Mouse (Mus musculus) embryonic facial prominence, embryonic 13.5 days (tissue): ENCODE results near the gene Gm40193. TPM values are rescaled to one million over a fixed set of nuclear protein-coding genes. Genes with fewer than 3 reads are reported as not detected.
A peak's percentile ranks its signal among the peaks of the same experiment; 100 is the strongest.
"Not testable (repeated sequence)": the region's sequence is repeated elsewhere in the genome, so short reads cannot be mapped to it uniquely, and the experiment has no call there.

Experiments used
- ATAC-seq: fragments of 200-750 bp; cut with Nextera tagmentation; 2 replicates; pipeline ENCODE4 v1.8.0; 2017; ENCODE audit warnings: low read depth; ENCODE audit not compliant: insufficient number of reproducible peaks, insufficient read depth, low FRiP score, low TSS enrichment
- H3K27ac ChIP-seq: fragments of 300-500 bp; sonication (generic); 2 replicates; pipeline ENCODE4 v1.5.1; 2015; ENCODE audit warnings: moderate library complexity, mild to moderate bottlenecking, inconsistent platforms
- H3K27me3 ChIP-seq: fragments of 300-500 bp; sonication (generic); 2 replicates; pipeline ENCODE4 v1.6.1; 2015; ENCODE audit warnings: mild to moderate bottlenecking, inconsistent platforms
- H3K36me3 ChIP-seq: fragments of 300-500 bp; sonication (generic); 2 replicates; pipeline ENCODE4 v1.6.1; 2015; ENCODE audit warnings: mild to moderate bottlenecking, inconsistent platforms
- H3K4me1 ChIP-seq: fragments of 300-500 bp; sonication (generic); 2 replicates; pipeline ENCODE4 v1.6.1; 2015; ENCODE audit warnings: inconsistent platforms
- H3K4me2 ChIP-seq: fragments of 300-500 bp; sonication (generic); 2 replicates; pipeline ENCODE4 v1.6.1; 2015; ENCODE audit warnings: moderate library complexity, mild to moderate bottlenecking, inconsistent platforms
- H3K4me3 ChIP-seq: fragments of 300-500 bp; sonication (generic); 2 replicates; pipeline ENCODE4 v1.5.1; 2015; ENCODE audit warnings: mild to moderate bottlenecking, inconsistent platforms
- H3K9ac ChIP-seq: fragments of 300-500 bp; sonication (generic); 2 replicates; pipeline ENCODE4 v1.6.1; 2015; ENCODE audit warnings: mild to moderate bottlenecking, inconsistent platforms
- H3K9me3 ChIP-seq: fragments of 300-500 bp; sonication (generic); 2 replicates; pipeline ENCODE4 v1.6.1; 2016; ENCODE audit warnings: inconsistent platforms
- WGBS: fragments of 180-500 bp; shearing (Covaris S2); methylation state at CpG from one replicate; pipeline ENCODE4 v1.1.7; 2015; ENCODE audit warnings: mixed read lengths; 5-methylcytosine and 5-hydroxymethylcytosine counted together
- polyA plus RNA-seq: library from polyadenylated mRNA; unstranded; fragments of >200 nt; fragmentation: Nextera tagmentation; extraction: Ambion mirVana; gene quantifications from 2 replicates; pipeline ENCODE4 v1.2.1, GENCODE M21; 2015

The Gm40193 gene
- polyA plus RNA-seq, 1 experiment from 2014 or later: not detected

GRCm38 (mm10) chr11:70539877-70540587 is 7.3 kb upstream of the Gm40193 start, which contains the start of gene Pld2:
Gene Pld2 (plus strand): TSS chr11:70540064.
- H3K27ac ChIP-seq: no peak within 1 kb of the TSS

GRCm38 (mm10) chr11:70539423-70539822 is 6.7 kb upstream of the Gm40193 start:
- Histone ChIP-seq H3K27me3 (peaks cover 41% of the 10 kb centered on the region), H3K9ac (peak overlapping the region; percentile 78), H3K4me1 (peaks cover 12% of the 10 kb centered on the region; the same call in 1 of the 2 replicates), H3K4me3 (peak overlapping the region; percentile 67), H3K27ac (no peak overlapping the region), H3K36me3 (no peaks in the 10 kb centered on the region), H3K4me2 (peak overlapping the region; percentile 92), H3K9me3 (no peaks in the 10 kb centered on the region)
- no peak for ATAC-seq
- 17% methylated on average over 9 of the region's 9 CpGs for WGBS

More at GRCm38 (mm10) chr11:70539877-70540587, 7.3 kb upstream of the Gm40193 start, which contains the start of gene Pld2:
- under 1% methylated on average over 61 of the region's 65 CpGs for WGBS
- Histone ChIP-seq H3K27me3 (peaks cover 41% of the 10 kb centered on the region), H3K4me1 (peaks cover 12% of the 10 kb centered on the region; the same call in 1 of the 2 replicates), H3K4me2 (peak within 1 kb of the TSS; percentile 92), H3K36me3 (no peaks in the 10 kb centered on the region), H3K9ac (peak within 1 kb of the TSS; percentile 78), H3K4me3 (peak within 1 kb of the TSS; percentile 67), H3K9me3 (no peaks in the 10 kb centered on the region)
- ATAC-seq: peak; percentile 85

- not testable (repeated sequence) for ATAC-seq, H3K27me3 ChIP-seq, H3K9me3 ChIP-seq, H3K9ac ChIP-seq, H3K27ac ChIP-seq, H3K4me2 ChIP-seq, H3K4me3 ChIP-seq, H3K4me1 ChIP-seq
- 80% methylated on average over 2 of the region's 2 CpGs for WGBS
- peaks cover 32% of the 10 kb centered on the region for H3K36me3 ChIP-seq
Measured at GRCm38 (mm10) chr11:70531065-70531464, 1.7 kb downstream of the Gm40193 start.

GRCm38 (mm10) chr11:70528610-70529009 is 4.1 kb downstream of the Gm40193 start:
- Histone ChIP-seq H3K4me2 (no peak overlapping the region), H3K9me3 (no peaks in the 10 kb centered on the region), H3K36me3 (peaks cover 33% of the 10 kb centered on the region), H3K27ac (no peak overlapping the region), H3K9ac (no peak overlapping the region), H3K27me3 (no peaks in the 10 kb centered on the region), H3K4me3 (no peak overlapping the region), H3K4me1 (peaks cover 10% of the 10 kb centered on the region)
- ATAC-seq: no peak
- 92% methylated on average over 7 of the region's 7 CpGs for WGBS

GRCm38 (mm10) chr11:70526211-70526610 is 6.5 kb downstream of the Gm40193 start:
- Histone ChIP-seq H3K9me3 (no peaks in the 10 kb centered on the region), H3K27ac (no peak overlapping the region), H3K4me1 (peaks cover 10% of the 10 kb centered on the region), H3K9ac (peak overlapping the region; percentile 78), H3K4me3 (peak overlapping the region; percentile 70), H3K4me2 (peak overlapping the region; percentile 80), H3K27me3 (no peaks in the 10 kb centered on the region), H3K36me3 (peaks cover 33% of the 10 kb centered on the region)
- WGBS: 88% methylated on average over 12 of the region's 12 CpGs
- no peak for ATAC-seq

GRCm38 (mm10) chr11:70525726-70526125 is 7.0 kb downstream of the Gm40193 start:
- no peak overlapping the region; the same call in 1 of the 2 replicates for H3K27ac ChIP-seq
- H3K27me3 ChIP-seq: peaks cover 1% of the 10 kb centered on the region

GRCm38 (mm10) chr11:70525184-70525678 is 7.5 kb downstream of the Gm40193 start, which contains the start of gene Psmb6:
Gene Psmb6 (plus strand): TSS chr11:70525367.
- Histone ChIP-seq H3K4me2 (peak within 1 kb of the TSS; percentile 80), H3K4me1 (peaks cover 15% of the 10 kb centered on the region), H3K27ac (no peak within 1 kb of the TSS; the same call in 1 of the 2 replicates), H3K27me3 (peaks cover 5% of the 10 kb centered on the region), H3K36me3 (peaks cover 33% of the 10 kb centered on the region), H3K9ac (peak within 1 kb of the TSS; percentile 78), H3K4me3 (peak within 1 kb of the TSS; percentile 70), H3K9me3 (no peaks in the 10 kb centered on the region)
- peak; percentile 91 for ATAC-seq
- WGBS: under 1% methylated on average over 25 of the region's 26 CpGs

More at GRCm38 (mm10) chr11:70525726-70526125, 7.0 kb downstream of the Gm40193 start:
- no peak for ATAC-seq
- Histone ChIP-seq H3K4me2 (peak overlapping the region; percentile 80), H3K9ac (peak overlapping the region; percentile 78), H3K4me3 (peak overlapping the region; percentile 70), H3K9me3 (no peaks in the 10 kb centered on the region), H3K36me3 (peaks cover 33% of the 10 kb centered on the region), H3K4me1 (peaks cover 10% of the 10 kb centered on the region)
- WGBS: under 1% methylated on average over 12 of the region's 12 CpGs

- Histone ChIP-seq H3K27me3 (peaks cover 9% of the 10 kb centered on the region), H3K9ac (peak overlapping the region; percentile 59), H3K9me3 (no peaks in the 10 kb centered on the region), H3K4me2 (peak overlapping the region; percentile 56), H3K4me3 (peak overlapping the region; percentile 70), H3K27ac (no peak overlapping the region), H3K4me1 (peaks cover 20% of the 10 kb centered on the region), H3K36me3 (peaks cover 33% of the 10 kb centered on the region)
- 5% methylated on average over 8 of the region's 8 CpGs for WGBS
- no peak for ATAC-seq
Measured at GRCm38 (mm10) chr11:70524782-70525181, 8.0 kb downstream of the Gm40193 start.

GRCm38 (mm10) chr11:70523306-70523989 is 9.3 kb downstream of the Gm40193 start:
- H3K27me3 ChIP-seq: peaks cover 13% of the 10 kb centered on the region
- H3K27ac ChIP-seq, H3K4me3 ChIP-seq, H3K9me3 ChIP-seq, ATAC-seq, H3K4me2 ChIP-seq, H3K9ac ChIP-seq: not testable (repeated sequence)
- 86% methylated on average over 8 of the region's 8 CpGs for WGBS
- H3K4me1 ChIP-seq: peaks cover 23% of the 10 kb centered on the region
- H3K36me3 ChIP-seq: peaks cover 25% of the 10 kb centered on the region

- H3K36me3 ChIP-seq: no peaks in the 10 kb centered on the region
- H3K9me3 ChIP-seq: no peaks in the 10 kb centered on the region
- peaks cover 13% of the 10 kb centered on the region for H3K27me3 ChIP-seq
- peaks cover 13% of the 10 kb centered on the region for H3K4me1 ChIP-seq
- WGBS: 8% methylated on average over 41 of the region's 41 CpGs
- H3K4me3 ChIP-seq: peak overlapping the region; percentile 40
- peak overlapping the region; percentile 75 for H3K9ac ChIP-seq
- ATAC-seq: no peak
- H3K27ac ChIP-seq: peak overlapping the region; percentile 4; the same call in 1 of the 2 replicates
- peak overlapping the region; percentile 60 for H3K4me2 ChIP-seq
Measured at GRCm38 (mm10) chr11:70520178-70520769, 12.5 kb downstream of the Gm40193 start.

- Histone ChIP-seq H3K4me2 (peak within 1 kb of the TSS; percentile 60), H3K36me3 (no peaks in the 10 kb centered on the region), H3K9ac (peak within 1 kb of the TSS; percentile 75), H3K27me3 (peaks cover 13% of the 10 kb centered on the region), H3K4me1 (peaks cover 13% of the 10 kb centered on the region), H3K4me3 (peak within 1 kb of the TSS; percentile 40), H3K9me3 (no peaks in the 10 kb centered on the region), H3K27ac (no peak within 1 kb of the TSS)
- ATAC-seq: no peak
- 78% methylated on average over 10 of the region's 10 CpGs for WGBS
Measured at GRCm38 (mm10) chr11:70518923-70519322, 13.8 kb downstream of the Gm40193 start, which contains the start of gene Gltpd2. Gene Gltpd2 (plus strand): TSS chr11:70519196.
